Mouse (Mus musculus) liver, postnatal 0 days (tissue): ENCODE measurements around the gene Kif14. TPM values are rescaled to one million over a fixed set of nuclear protein-coding genes. Genes with fewer than 3 reads are reported as not detected.

Experiments used
- ATAC-seq: fragments of 200-750 bp; cut with Nextera tagmentation; 2 replicates; pipeline ENCODE4 v1.8.0; 2017; ENCODE audit warnings: mild to moderate bottlenecking, moderate library complexity
- DNase-seq: peaks from one replicate; pipeline ENCODE4 v3.0.0-alpha.2; 2016
- H3K27ac ChIP-seq: fragments of 300-500 bp; sonication (generic); 2 replicates; pipeline ENCODE4 v1.5.1; 2014; ENCODE audit warnings: antibody characterized with exemption, moderate library complexity, mild to moderate bottlenecking, low read depth
- H3K27me3 ChIP-seq: fragments of 300-500 bp; sonication (generic); 2 replicates; pipeline ENCODE4 v1.6.1; 2014; ENCODE audit warnings: low read length, control low read depth, mixed read lengths; ENCODE audit not compliant: insufficient read depth
- H3K36me3 ChIP-seq: fragments of 300-500 bp; sonication (generic); replicated peaks from 2 replicates; pipeline ENCODE4 v1.6.1; 2014; ENCODE audit warnings: mild to moderate bottlenecking, control low read depth, low read length, moderate library complexity, mixed read lengths; ENCODE audit not compliant: insufficient read depth
- H3K4me1 ChIP-seq: fragments of 300-500 bp; sonication (generic); 2 replicates; pipeline ENCODE4 v1.6.1; 2014; ENCODE audit warnings: antibody characterized with exemption, mild to moderate bottlenecking, control low read depth; ENCODE audit not compliant: insufficient read depth
- H3K4me2 ChIP-seq: fragments of 300-500 bp; sonication (generic); 2 replicates; pipeline ENCODE4 v1.6.1; 2014; ENCODE audit warnings: low read depth, mild to moderate bottlenecking, low read length, moderate library complexity, mixed read lengths
- H3K4me3 ChIP-seq: fragments of 300-500 bp; sonication (generic); 2 replicates; pipeline ENCODE4 v1.5.1; 2014; ENCODE audit warnings: low read depth, low read length
- H3K9ac ChIP-seq: fragments of 300-500 bp; sonication (generic); replicated peaks from 2 replicates; pipeline ENCODE4 v1.6.1; 2014; ENCODE audit warnings: mild to moderate bottlenecking, moderate library complexity
- H3K9me3 ChIP-seq: fragments of 300-500 bp; sonication (generic); 2 replicates; pipeline ENCODE4 v1.6.1; 2016; ENCODE audit warnings: mild to moderate bottlenecking, control low read depth, low read length, mixed read lengths
- CTCF ChIP-seq: sonication (generic); IDR thresholded peaks from 2 replicates; pipeline ENCODE4 v1.5.1; 2016; ENCODE audit warnings: antibody characterized with exemption, low read depth
- EP300 ChIP-seq: IDR thresholded peaks from 2 replicates; pipeline ENCODE4 v1.6.1; 2016; ENCODE audit warnings: antibody characterized with exemption, low read depth, mild to moderate bottlenecking
- WGBS: fragments of 180-500 bp; shearing (Covaris S2); extraction: QIAGEN DNeasy Blood & Tissue Kit; methylation state at CpG from one replicate; pipeline ENCODE4 v1.1.7; 2014; ENCODE audit not compliant: insufficient replicate concordance; 5-methylcytosine and 5-hydroxymethylcytosine counted together
- polyA plus RNA-seq: library from polyadenylated mRNA; unstranded; fragments of >200 nt; fragmentation: Nextera tagmentation; extraction: Ambion mirVana; gene quantifications from 2 replicates; pipeline ENCODE4 v1.2.1, GENCODE M21; 2015

The Kif14 gene
- polyA plus RNA-seq, 1 experiment from 2014 or later, result 2.3 TPM

GRCm38 (mm10) chr1:136543920-136544319 is 77.8 kb downstream of the Kif14 start:
- ATAC-seq (no peak), DNase-seq (no peak)
- TF ChIP-seq CTCF (no peak), EP300 (no peak)
- no peak overlapping the region for H3K4me3 ChIP-seq
- no peak overlapping the region for H3K4me2 ChIP-seq
- H3K4me1 ChIP-seq, result peaks cover 14% of the 10 kb centered on the region; the same call in 1 of the 2 replicates
- H3K9ac ChIP-seq, result no peak overlapping the region
- WGBS, result 70% methylated on average over 7 of the region's 7 CpGs
- H3K27ac ChIP-seq, result no peak overlapping the region
- no peaks in the 10 kb centered on the region for H3K9me3 ChIP-seq
- H3K27me3 ChIP-seq, result no peaks in the 10 kb centered on the region
- H3K36me3 ChIP-seq, result no peaks in the 10 kb centered on the region

GRCm38 (mm10) chr1:136547068-136547467 is 80.9 kb downstream of the Kif14 start:
- Histone ChIP-seq H3K4me1 (no peaks in the 10 kb centered on the region), H3K27ac (no peak overlapping the region), H3K36me3 (no peaks in the 10 kb centered on the region), H3K4me2 (no peak overlapping the region), H3K9ac (no peak overlapping the region), H3K9me3 (no peaks in the 10 kb centered on the region), H3K27me3 (no peaks in the 10 kb centered on the region), H3K4me3 (no peak overlapping the region)
- ATAC-seq, result no peak
- 73% methylated on average over 2 of the region's 2 CpGs for WGBS
- DNase-seq, result no peak
- TF ChIP-seq CTCF, result no peak
- TF ChIP-seq EP300, result no peak

DNA sequence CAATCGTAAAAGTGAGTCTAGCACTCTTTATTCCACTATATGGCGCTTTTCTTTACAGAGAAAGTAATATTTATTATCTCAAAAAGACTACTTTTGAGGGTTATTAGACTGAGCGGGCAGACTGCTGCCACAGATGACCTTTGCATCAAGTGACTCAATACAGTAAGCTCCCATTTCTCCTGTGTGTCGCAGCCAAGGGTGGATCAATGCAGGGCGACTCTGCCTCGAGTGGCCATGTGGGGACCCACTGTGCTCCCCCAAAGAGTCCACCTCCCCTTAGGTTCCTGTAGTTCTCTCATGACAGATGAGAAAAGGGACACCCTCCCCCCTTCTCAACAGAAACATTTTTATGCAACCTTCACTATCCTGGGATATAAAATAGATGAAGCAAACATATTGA is 84.1 kb downstream of the Kif14 start:
- ATAC-seq (no peak), DNase-seq (no peak)
- 73% methylated on average over 6 of the region's 6 CpGs for WGBS
- no peaks in the 10 kb centered on the region for H3K4me1 ChIP-seq
- no peaks in the 10 kb centered on the region for H3K9me3 ChIP-seq
- no peak for TF ChIP-seq EP300
- no peak for TF ChIP-seq CTCF
- no peak overlapping the region for H3K4me2 ChIP-seq
- H3K9ac ChIP-seq, result no peak overlapping the region
- H3K4me3 ChIP-seq, result no peak overlapping the region
- H3K27me3 ChIP-seq, result no peaks in the 10 kb centered on the region
- H3K36me3 ChIP-seq, result no peaks in the 10 kb centered on the region
- H3K27ac ChIP-seq, result no peak overlapping the region

GRCm38 (mm10) chr1:136550851-136551540 is 84.9 kb downstream of the Kif14 start:
- no peak for TF ChIP-seq EP300
- TF ChIP-seq CTCF, result peak; percentile 97
- WGBS, result 25% methylated on average over 16 of the region's 16 CpGs

GRCm38 (mm10) chr1:136554686-136555085 is 88.5 kb downstream of the Kif14 start:
- TF ChIP-seq EP300 (no peak), CTCF (no peak)
- Histone ChIP-seq H3K4me1 (no peaks in the 10 kb centered on the region; the same call in 1 of the 2 replicates), H3K27me3 (no peaks in the 10 kb centered on the region), H3K9me3 (no peaks in the 10 kb centered on the region), H3K4me2 (no peak overlapping the region), H3K36me3 (no peaks in the 10 kb centered on the region), H3K4me3 (no peak overlapping the region), H3K9ac (no peak overlapping the region), H3K27ac (no peak overlapping the region)
- no peak for DNase-seq
- ATAC-seq, result no peak
- 76% methylated on average over 3 of the region's 3 CpGs for WGBS

More at GRCm38 (mm10) chr1:136550851-136551540, 84.9 kb downstream of the Kif14 start:
- DNase-seq, result peak; percentile 81
- no peak overlapping the region for H3K4me2 ChIP-seq
- no peaks in the 10 kb centered on the region for H3K27me3 ChIP-seq
- H3K4me1 ChIP-seq, result no peaks in the 10 kb centered on the region
- ATAC-seq, result peak; percentile 64
- H3K4me3 ChIP-seq, result no peak overlapping the region
- H3K27ac ChIP-seq, result no peak overlapping the region
- no peak overlapping the region for H3K9ac ChIP-seq
- H3K9me3 ChIP-seq, result no peaks in the 10 kb centered on the region
- no peaks in the 10 kb centered on the region for H3K36me3 ChIP-seq

DNA sequence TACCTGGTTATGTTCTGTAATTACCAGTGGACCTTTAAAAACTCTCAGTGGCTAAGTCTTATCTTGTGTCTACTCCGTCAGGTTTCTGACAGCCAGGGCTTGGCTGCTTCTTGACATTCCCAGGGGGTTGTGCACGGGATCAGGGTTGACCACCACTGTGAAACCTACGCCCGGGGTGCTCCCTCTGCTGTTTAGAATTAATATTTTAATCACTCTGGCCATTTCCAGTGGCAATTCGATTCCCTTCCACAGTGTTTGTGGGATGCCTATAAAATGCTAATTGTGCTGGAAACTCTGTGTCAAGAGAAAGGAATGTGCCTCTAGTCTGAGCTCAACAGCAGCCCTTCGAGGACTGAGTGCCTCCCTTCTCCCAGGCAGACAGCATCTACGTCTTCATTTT is 89.7 kb downstream of the Kif14 start:
- Histone ChIP-seq H3K36me3 (no peaks in the 10 kb centered on the region), H3K27me3 (no peaks in the 10 kb centered on the region), H3K27ac (no peak overlapping the region), H3K4me1 (no peaks in the 10 kb centered on the region; the same call in 1 of the 2 replicates), H3K9me3 (no peaks in the 10 kb centered on the region), H3K4me2 (no peak overlapping the region), H3K4me3 (no peak overlapping the region), H3K9ac (no peak overlapping the region)
- WGBS, result 58% methylated on average over 7 of the region's 7 CpGs
- TF ChIP-seq EP300, result no peak
- TF ChIP-seq CTCF, result 0 out of 2 replicates have a peak, but pooled peaks have one; percentile 9
- ATAC-seq (no peak), DNase-seq (no peak)
